Mouse (Mus musculus): ENCODE results near the gene Mrpl4. TPM values are rescaled to one million over a fixed set of nuclear protein-coding genes. Genes with fewer than 3 reads are reported as not detected.

Mrpl4 gene
- total RNA-seq, 1 experiment: 80.8 TPM

DNA sequence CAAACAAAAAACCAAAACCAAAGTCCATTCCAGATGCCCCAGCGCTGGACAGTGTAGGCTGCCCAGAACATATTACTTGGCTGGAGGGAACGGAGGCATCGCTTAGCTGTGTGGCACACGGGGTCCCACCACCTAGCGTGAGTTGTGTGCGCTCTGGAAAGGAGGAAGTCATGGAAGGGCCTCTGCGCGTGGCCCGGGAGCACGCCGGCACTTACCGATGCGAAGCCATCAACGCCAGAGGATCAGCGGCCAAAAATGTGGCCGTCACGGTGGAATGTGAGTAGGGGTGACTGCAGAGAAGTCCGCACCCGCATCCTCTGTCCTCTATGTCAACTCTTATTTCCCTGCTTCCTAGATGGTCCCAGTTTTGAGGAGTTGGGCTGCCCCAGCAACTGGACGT lies 33.6 kb downstream of the Mrpl4 start:
- Histone ChIP-seq H3K27ac (ENCODE audit: insufficient read depth, low read depth, low read length, poor library complexity, severe bottlenecking) (no peak overlapping the region), H3K4me1 (ENCODE audit: control insufficient read depth in 2 of 2, insufficient read depth in 2 of 2, low read length in 2 of 2, poor library complexity in 1 of 2) (peaks cover 0 to 34% of the 10 kb centered on the region in 2 experiments; a peak in 3 of 4 replicates), H3K9ac (ENCODE audit: insufficient read depth, low read depth, low read length, poor library complexity, severe bottlenecking) (no peak overlapping the region), H3K9me3 (ENCODE audit: control insufficient read depth, insufficient read depth, low read depth, low read length) (no peaks in the 10 kb centered on the region), H3K4me3 (ENCODE audit: insufficient read depth in 1 of 2, low read depth in 1 of 2, low read length in 2 of 2, poor library complexity in 1 of 2, severe bottlenecking in 1 of 2) (peak overlapping the region; percentile 8 to 59; a peak in 3 of 4 replicates), H3K36me3 (ENCODE audit: control insufficient read depth, insufficient read depth, low read length, poor library complexity, severe bottlenecking) (no peaks in the 10 kb centered on the region)
- in situ Hi-C loops (cut with MboI; ENCODE audit: low sequenced_read_pairs in 2 of 2, unreplicated experiment in 2 of 2): no loop called here
- DNase-seq (ENCODE audit: low read depth, low spot score): no peak
- TF ChIP-seq CHD2 (IDR thresholded peaks at IDR 0.05; ENCODE audit: low read depth, low read length): no peak
- no peak for TF ChIP-seq MAFK (IDR thresholded peaks at IDR 0.05; ENCODE audit: insufficient read depth, low read depth, low read length)
- no peak for TF ChIP-seq ZNF384 (IDR thresholded peaks at IDR 0.05; ENCODE audit: low read depth, low read length)
- TF ChIP-seq ZC3H11A (IDR thresholded peaks at IDR 0.05; ENCODE audit: borderline replicate concordance, low read depth, low read length): no peak
- no peak for TF ChIP-seq HCFC1 (IDR thresholded peaks at IDR 0.05; ENCODE audit: borderline replicate concordance, insufficient read depth, low read length)

DNA sequence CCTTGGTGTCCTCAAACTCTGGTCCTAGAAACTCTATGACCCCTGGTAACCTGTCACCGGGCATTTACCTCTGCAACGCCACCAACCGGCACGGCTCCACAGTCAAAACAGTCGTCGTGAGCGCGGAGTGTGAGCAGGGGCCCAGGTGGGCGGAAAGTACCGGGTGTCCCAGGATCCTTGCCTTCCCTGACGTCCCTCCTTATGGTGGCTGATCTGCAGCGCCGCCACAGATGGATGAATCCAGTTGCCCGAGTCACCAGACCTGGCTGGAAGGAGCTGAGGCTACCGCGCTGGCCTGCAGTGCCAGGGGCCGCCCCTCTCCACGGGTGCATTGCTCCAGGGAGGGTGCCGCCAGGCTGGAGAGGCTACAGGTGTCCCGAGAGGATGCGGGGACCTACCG lies 34.1 kb downstream of the Mrpl4 start:
- TF ChIP-seq HCFC1 (IDR thresholded peaks at IDR 0.05; ENCODE audit: borderline replicate concordance, insufficient read depth, low read length): no peak
- TF ChIP-seq ZC3H11A (IDR thresholded peaks at IDR 0.05; ENCODE audit: borderline replicate concordance, low read depth, low read length): no peak
- TF ChIP-seq MAFK (IDR thresholded peaks at IDR 0.05; ENCODE audit: insufficient read depth, low read depth, low read length): no peak
- no peak for TF ChIP-seq ZNF384 (IDR thresholded peaks at IDR 0.05; ENCODE audit: low read depth, low read length)
- no peak for TF ChIP-seq CHD2 (IDR thresholded peaks at IDR 0.05; ENCODE audit: low read depth, low read length)
- Histone ChIP-seq H3K4me1 (ENCODE audit: control insufficient read depth in 2 of 2, insufficient read depth in 2 of 2, low read length in 2 of 2, poor library complexity in 1 of 2) (peaks cover 0 to 37% of the 10 kb centered on the region in 2 experiments; a peak in 3 of 4 replicates), H3K4me3 (ENCODE audit: insufficient read depth in 1 of 2, low read depth in 1 of 2, low read length in 2 of 2, poor library complexity in 1 of 2, severe bottlenecking in 1 of 2) (peak overlapping the region; percentile 55 to 59; a peak in 3 of 4 replicates), H3K27ac (ENCODE audit: insufficient read depth, low read depth, low read length, poor library complexity, severe bottlenecking) (no peak overlapping the region), H3K9me3 (ENCODE audit: control insufficient read depth, insufficient read depth, low read depth, low read length) (no peaks in the 10 kb centered on the region), H3K9ac (ENCODE audit: insufficient read depth, low read depth, low read length, poor library complexity, severe bottlenecking) (no peak overlapping the region), H3K36me3 (ENCODE audit: control insufficient read depth, insufficient read depth, low read length, poor library complexity, severe bottlenecking) (no peaks in the 10 kb centered on the region)
- DNase-seq (ENCODE audit: low read depth, low spot score): no peak
- in situ Hi-C loops (cut with MboI; ENCODE audit: low sequenced_read_pairs in 2 of 2, unreplicated experiment in 2 of 2): no loop called here

DNA sequence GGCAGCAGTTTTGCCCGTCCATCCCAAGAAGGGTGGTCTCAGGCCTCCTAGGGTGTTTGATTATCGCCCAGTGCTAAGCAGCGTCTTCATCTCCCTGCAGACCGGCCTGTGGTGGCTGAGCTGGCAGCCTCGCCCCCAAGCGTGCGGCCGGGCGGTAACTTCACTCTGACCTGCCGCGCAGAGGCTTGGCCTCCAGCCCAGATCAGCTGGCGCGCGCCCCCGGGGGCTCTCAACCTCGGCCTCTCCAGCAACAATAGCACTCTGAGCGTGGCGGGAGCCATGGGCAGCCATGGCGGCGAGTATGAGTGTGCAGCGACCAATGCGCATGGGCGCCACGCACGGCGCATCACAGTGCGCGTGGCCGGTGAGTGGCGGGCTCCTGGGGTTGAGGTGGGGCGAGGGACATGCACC lies 34.9 kb downstream of the Mrpl4 start:
- peaks cover 0 to 37% of the 10 kb centered on the region in 2 experiments; a peak in 3 of 4 replicates for H3K4me1 ChIP-seq (ENCODE audit: control insufficient read depth in 2 of 2, insufficient read depth in 2 of 2, low read length in 2 of 2, poor library complexity in 1 of 2)
- in situ Hi-C loops (cut with MboI; ENCODE audit: low sequenced_read_pairs in 2 of 2, unreplicated experiment in 2 of 2): no loop called here
- H3K9ac ChIP-seq (ENCODE audit: insufficient read depth, low read depth, low read length, poor library complexity, severe bottlenecking): peak overlapping the region; percentile 24; the same call in 1 of the 2 replicates
- no peak overlapping the region for H3K27ac ChIP-seq (ENCODE audit: insufficient read depth, low read depth, low read length, poor library complexity, severe bottlenecking)
- TF ChIP-seq MAFK (IDR thresholded peaks at IDR 0.05; ENCODE audit: insufficient read depth, low read depth, low read length) (no peak), CHD2 (IDR thresholded peaks at IDR 0.05; ENCODE audit: low read depth, low read length) (no peak), ZC3H11A (IDR thresholded peaks at IDR 0.05; ENCODE audit: borderline replicate concordance, low read depth, low read length) (no peak), ZNF384 (IDR thresholded peaks at IDR 0.05; ENCODE audit: low read depth, low read length) (no peak), HCFC1 (IDR thresholded peaks at IDR 0.05; ENCODE audit: borderline replicate concordance, insufficient read depth, low read length) (no peak)
- peak overlapping the region; percentile 55 to 59 for H3K4me3 ChIP-seq (ENCODE audit: insufficient read depth in 1 of 2, low read depth in 1 of 2, low read length in 2 of 2, poor library complexity in 1 of 2, severe bottlenecking in 1 of 2)
- H3K36me3 ChIP-seq (ENCODE audit: control insufficient read depth, insufficient read depth, low read length, poor library complexity, severe bottlenecking): no peaks in the 10 kb centered on the region
- H3K9me3 ChIP-seq (ENCODE audit: control insufficient read depth, insufficient read depth, low read depth, low read length): no peaks in the 10 kb centered on the region
- no peak for DNase-seq (ENCODE audit: low read depth, low spot score)

DNA sequence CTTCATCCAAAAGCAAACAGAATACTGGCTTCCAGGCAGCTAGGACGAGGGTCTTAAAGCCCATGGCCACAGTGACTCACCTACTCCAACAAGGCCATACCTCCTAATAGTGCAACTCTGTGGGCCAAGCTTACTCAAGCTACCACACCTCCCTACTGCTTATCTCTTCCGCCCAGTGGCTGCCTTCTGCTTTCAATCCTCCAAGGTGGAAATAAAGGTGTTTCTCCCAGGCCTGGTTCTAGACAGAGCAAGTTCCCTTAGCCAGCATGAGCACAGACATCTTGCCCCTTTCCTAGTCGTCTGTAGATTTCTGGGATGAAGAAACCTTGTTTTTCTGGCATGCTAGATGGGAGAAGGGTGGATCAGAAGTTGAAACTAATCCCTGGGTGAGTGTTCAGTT lies 37.2 kb downstream of the Mrpl4 start:
- Histone ChIP-seq H3K9ac (ENCODE audit: insufficient read depth, low read depth, low read length, poor library complexity, severe bottlenecking) (no peak overlapping the region), H3K36me3 (ENCODE audit: control insufficient read depth, insufficient read depth, low read length, poor library complexity, severe bottlenecking) (no peaks in the 10 kb centered on the region), H3K9me3 (ENCODE audit: control insufficient read depth, insufficient read depth, low read depth, low read length) (no peaks in the 10 kb centered on the region), H3K4me3 (ENCODE audit: insufficient read depth in 1 of 2, low read depth in 1 of 2, low read length in 2 of 2, poor library complexity in 1 of 2, severe bottlenecking in 1 of 2) (no peak overlapping the region), H3K27ac (ENCODE audit: insufficient read depth, low read depth, low read length, poor library complexity, severe bottlenecking) (no peak overlapping the region), H3K4me1 (ENCODE audit: control insufficient read depth in 2 of 2, insufficient read depth in 2 of 2, low read length in 2 of 2, poor library complexity in 1 of 2) (peaks cover 0 to 27% of the 10 kb centered on the region in 2 experiments; a peak in 3 of 4 replicates)
- no peak for DNase-seq (ENCODE audit: low read depth, low spot score)
- in situ Hi-C loops (cut with MboI; ENCODE audit: low sequenced_read_pairs in 2 of 2, unreplicated experiment in 2 of 2): no loop called here
- no peak for TF ChIP-seq MAFK (IDR thresholded peaks at IDR 0.05; ENCODE audit: insufficient read depth, low read depth, low read length)
- TF ChIP-seq CHD2 (IDR thresholded peaks at IDR 0.05; ENCODE audit: low read depth, low read length): no peak
- no peak for TF ChIP-seq ZNF384 (IDR thresholded peaks at IDR 0.05; ENCODE audit: low read depth, low read length)
- no peak for TF ChIP-seq ZC3H11A (IDR thresholded peaks at IDR 0.05; ENCODE audit: borderline replicate concordance, low read depth, low read length)
- no peak for TF ChIP-seq HCFC1 (IDR thresholded peaks at IDR 0.05; ENCODE audit: borderline replicate concordance, insufficient read depth, low read length)

Measured in ES-E14 (cell line).